Mouse (Mus musculus): ENCODE results near the gene Hsph1.

DNA sequence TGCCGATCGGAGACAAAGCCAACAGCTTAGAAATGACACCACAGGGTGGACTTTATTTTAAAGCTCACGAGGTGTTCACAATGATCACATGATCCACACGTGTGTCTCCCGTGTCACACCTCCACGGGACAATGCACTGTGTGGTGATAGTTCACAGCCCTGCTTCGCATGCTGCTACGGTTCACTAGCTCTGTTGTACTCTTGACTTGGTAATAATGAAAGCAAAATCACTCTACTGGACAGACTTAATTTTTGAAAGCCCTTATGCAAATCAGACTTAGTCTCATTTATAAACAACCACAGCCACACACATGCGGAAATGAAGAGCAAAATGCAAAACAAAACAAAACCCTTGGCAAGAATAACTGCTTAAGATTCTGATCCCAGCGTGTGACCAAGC is 19.4 kb downstream of the Hsph1 start:
- no peak for TF ChIP-seq CTCF (IDR thresholded peaks at IDR 0.05; ENCODE audit: low read depth, low read length)
- no peak for TF ChIP-seq TAL1 (conservative IDR thresholded peaks at IDR 0.05; ENCODE audit: low read depth, low read length)

All from G1E (cell line).